Mouse (Mus musculus) MEL (cell line): ENCODE results near the gene Abcb9.

Experiments used
- CTCF ChIP-seq, 3 experiments: IDR thresholded peaks in 2 of 3; conservative IDR thresholded peaks in 1 of 3; 2 replicates each; pipeline ENCODE4 v1.5.1; 2011 to 2012; ENCODE audit warnings: low read length in 3 of 3, low read depth in 2 of 3, mild to moderate bottlenecking in 2 of 3, improper control_type of control experiment in 1 of 3, inconsistent platforms in 1 of 3, mixed read lengths in 1 of 3, moderate library complexity in 1 of 3; ENCODE audit not compliant: control insufficient read depth in 1 of 3, insufficient read depth in 1 of 3, poor library complexity in 1 of 3, severe bottlenecking in 1 of 3
- GABPA ChIP-seq: IDR thresholded peaks from 2 replicates; pipeline ENCODE4 v1.6.1; 2012; ENCODE audit warnings: low read depth, mild to moderate bottlenecking, inconsistent platforms, low read length, improper control_type of control experiment, moderate library complexity
- MXI1 ChIP-seq: IDR thresholded peaks from 2 replicates; pipeline ENCODE4 v1.6.1; 2011; ENCODE audit warnings: mild to moderate bottlenecking, low read depth, low read length, improper control_type of control experiment
- POLR2A ChIP-seq, 2 experiments: IDR thresholded peaks; 2 replicates each; pipeline ENCODE4 v1.6.1; 2011 to 2012; ENCODE audit warnings: low read length in 2 of 2, mild to moderate bottlenecking in 2 of 2, control low read depth in 1 of 2, improper control_type of control experiment in 1 of 2, low read depth in 1 of 2, moderate library complexity in 1 of 2; ENCODE audit not compliant: control insufficient read depth in 1 of 2, insufficient read depth in 1 of 2, poor library complexity in 1 of 2
- TAL1 ChIP-seq: IDR thresholded peaks from 2 replicates; pipeline ENCODE4 v1.6.1; 2012; ENCODE audit warnings: mild to moderate bottlenecking, inconsistent platforms, low read length, moderate library complexity, mixed read lengths
- TCF12 ChIP-seq: IDR thresholded peaks from 2 replicates; pipeline ENCODE4 v1.6.1; 2014; ENCODE audit warnings: low read depth, mild to moderate bottlenecking, inconsistent platforms, low read length, improper control_type of control experiment, moderate library complexity
- UBTF ChIP-seq: IDR thresholded peaks from 2 replicates; pipeline ENCODE4 v1.6.1; 2012; ENCODE audit warnings: low read depth, mild to moderate bottlenecking, inconsistent platforms, low read length, improper control_type of control experiment, moderate library complexity, borderline replicate concordance; ENCODE audit not compliant: insufficient read depth

GRCm38 (mm10) chr5:124011927-124012326 lies 83.7 kb downstream of the Abcb9 start:
- TF ChIP-seq TAL1, result no peak
- TF ChIP-seq MXI1, result no peak
- TF ChIP-seq POLR2A (IDR thresholded peaks at IDR 0.05; ENCODE audit: control insufficient read depth in 1 of 2, insufficient read depth in 1 of 2, low read depth in 1 of 2, low read length in 2 of 2, poor library complexity in 1 of 2), result no peak
- TF ChIP-seq UBTF, result no peak
- no peak for TF ChIP-seq TCF12
- no peak for TF ChIP-seq GABPA
- no peak for TF ChIP-seq CTCF (IDR thresholded peaks at IDR 0.05 in 2 of 3, conservative IDR thresholded peaks at IDR 0.05 in 1 of 3; ENCODE audit: control insufficient read depth in 1 of 3, insufficient read depth in 1 of 3, low read depth in 2 of 3, low read length in 3 of 3, poor library complexity in 1 of 3, severe bottlenecking in 1 of 3)
